Mouse (Mus musculus): ENCODE results near the gene Brsk1.

Gene Brsk1

GRCm38 (mm10) chr7:4690387-4690786 lies at the start of gene Brsk1:
TSS of gene Brsk1 (plus strand) at chr7:4690604.
- peak; percentile 60 for DNase-seq

- DNase-seq, result no peak
These were observed 49.2 kb upstream of the Brsk1 start for GRCm38 (mm10) chr7:4641155-4641554.

- no peak for DNase-seq
These were observed 48.4 kb upstream of the Brsk1 start for GRCm38 (mm10) chr7:4641956-4642355.

GRCm38 (mm10) chr7:4643225-4643624 lies 47.2 kb upstream of the Brsk1 start:
- DNase-seq, result no peak

GRCm38 (mm10) chr7:4646806-4647205 lies 43.6 kb upstream of the Brsk1 start:
- DNase-seq, result no peak

GRCm38 (mm10) chr7:4647291-4647690 lies 43.1 kb upstream of the Brsk1 start:
- DNase-seq, result no peak

- no peak for DNase-seq
These were observed 42.4 kb upstream of the Brsk1 start for GRCm38 (mm10) chr7:4647992-4648391.

- DNase-seq, result peak; percentile 23
These were observed 38.8 kb upstream of the Brsk1 start for GRCm38 (mm10) chr7:4651581-4651980.

GRCm38 (mm10) chr7:4652726-4653125 lies 37.7 kb upstream of the Brsk1 start:
- DNase-seq, result no peak

GRCm38 (mm10) chr7:4653351-4653750 lies 37.1 kb upstream of the Brsk1 start:
- DNase-seq, result no peak

GRCm38 (mm10) chr7:4653780-4654179 lies 36.6 kb upstream of the Brsk1 start:
- no peak for DNase-seq

GRCm38 (mm10) chr7:4654221-4654620 lies 36.2 kb upstream of the Brsk1 start:
- DNase-seq, result no peak

GRCm38 (mm10) chr7:4655393-4655792 lies 35.0 kb upstream of the Brsk1 start:
- DNase-seq, result no peak

- DNase-seq, result no peak
These were observed 34.5 kb upstream of the Brsk1 start for GRCm38 (mm10) chr7:4655916-4656315.

- no peak for DNase-seq
These were observed 33.6 kb upstream of the Brsk1 start for GRCm38 (mm10) chr7:4656818-4657217.

GRCm38 (mm10) chr7:4657521-4658127 lies 32.8 kb upstream of the Brsk1 start:
- peak; percentile 28 for DNase-seq

- no peak for DNase-seq
These were observed 32.1 kb upstream of the Brsk1 start for GRCm38 (mm10) chr7:4658128-4658907.

GRCm38 (mm10) chr7:4658912-4659551 lies 31.4 kb upstream of the Brsk1 start, which contains the start of gene Ppp6r1:
TSS of gene Ppp6r1 (minus strand) at chr7:4659019.
- DNase-seq, result peak; percentile 99

- no peak for DNase-seq
These were observed 30.4 kb upstream of the Brsk1 start for GRCm38 (mm10) chr7:4659911-4660443.

- no peak for DNase-seq
These were observed 27.2 kb upstream of the Brsk1 start for GRCm38 (mm10) chr7:4663179-4663578.

- DNase-seq, result no peak
These were observed 26.7 kb upstream of the Brsk1 start for GRCm38 (mm10) chr7:4663742-4664141.

- DNase-seq, result no peak
These were observed 23.5 kb upstream of the Brsk1 start for GRCm38 (mm10) chr7:4666871-4667270.

GRCm38 (mm10) chr7:4668506-4668905 lies 21.9 kb upstream of the Brsk1 start:
- no peak for DNase-seq

- no peak for DNase-seq
These were observed 21.2 kb upstream of the Brsk1 start for GRCm38 (mm10) chr7:4669156-4669555.

Data from kidney, postnatal 14 days (tissue).